Mouse (Mus musculus): Measurements from ENCODE around the gene Alyref.

Alyref gene

DNA sequence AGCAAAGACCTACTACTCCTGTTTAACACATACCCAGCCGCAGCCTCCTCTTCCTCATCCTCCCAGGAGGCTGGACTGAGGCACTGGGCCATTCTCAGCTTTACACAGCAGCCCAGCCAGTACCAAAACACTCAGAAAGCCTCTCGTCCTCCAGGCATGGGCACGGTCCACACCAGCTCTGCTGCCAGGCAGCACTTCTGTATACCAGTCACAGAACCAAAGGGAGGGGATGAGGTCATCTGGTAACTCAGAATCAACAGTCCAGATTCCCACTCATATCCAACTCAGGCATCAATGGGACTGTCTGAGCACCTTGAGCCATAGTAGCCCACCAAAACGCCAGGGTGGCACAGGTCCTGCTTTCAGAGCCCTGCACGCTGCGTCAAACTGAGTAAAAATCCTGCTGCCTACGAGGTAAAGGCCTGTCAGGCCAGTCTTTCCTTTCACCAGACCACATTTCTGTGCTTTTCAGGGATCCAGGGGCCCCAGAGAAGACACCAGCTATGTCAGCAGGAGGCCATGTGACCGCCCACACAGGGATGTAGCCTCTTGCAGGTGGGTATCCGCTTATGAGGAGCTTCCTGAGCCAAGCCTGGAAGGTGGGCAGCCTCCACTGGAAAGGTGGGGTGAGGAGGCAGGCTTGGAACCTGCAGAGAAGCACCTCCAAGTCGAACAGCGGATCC lies 28.8 kb upstream of the Alyref start:
- DNase-seq (ENCODE audit: low read depth): no peak

DNA sequence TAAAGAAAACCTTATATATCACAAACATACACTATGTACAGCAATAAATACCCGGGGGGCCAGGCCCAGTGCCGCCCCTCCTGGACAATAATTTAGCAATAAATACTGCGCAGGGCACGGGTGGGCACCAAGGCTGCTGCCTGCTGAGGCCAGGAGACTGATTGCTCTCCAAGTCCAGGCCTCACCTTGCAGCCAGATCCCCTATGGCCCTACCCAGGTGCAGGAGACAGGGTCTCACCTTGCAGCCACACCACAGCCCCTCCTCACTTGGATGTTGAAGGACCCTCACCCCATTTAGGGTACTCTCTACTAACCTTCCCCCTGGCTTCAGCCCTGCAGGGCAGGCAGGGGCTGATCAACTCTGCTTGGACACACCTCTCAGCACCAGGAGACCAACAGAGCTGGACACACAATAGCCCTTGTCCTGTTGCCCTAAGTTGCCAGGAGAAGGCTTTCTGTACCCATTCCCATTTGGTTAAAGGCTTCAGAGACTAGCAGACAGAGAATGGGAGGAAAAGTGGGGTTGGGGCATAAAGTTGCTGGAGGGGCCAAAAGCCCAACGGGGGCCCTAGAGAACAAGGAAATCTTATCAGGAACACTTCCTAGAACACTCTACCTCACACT lies 27.1 kb upstream of the Alyref start, which contains the start of gene Sirt7:
TSS of gene Sirt7 (minus strand) at position 89 of the 624 bp plus-strand sequence.
- DNase-seq (ENCODE audit: low read depth): no peak

DNA sequence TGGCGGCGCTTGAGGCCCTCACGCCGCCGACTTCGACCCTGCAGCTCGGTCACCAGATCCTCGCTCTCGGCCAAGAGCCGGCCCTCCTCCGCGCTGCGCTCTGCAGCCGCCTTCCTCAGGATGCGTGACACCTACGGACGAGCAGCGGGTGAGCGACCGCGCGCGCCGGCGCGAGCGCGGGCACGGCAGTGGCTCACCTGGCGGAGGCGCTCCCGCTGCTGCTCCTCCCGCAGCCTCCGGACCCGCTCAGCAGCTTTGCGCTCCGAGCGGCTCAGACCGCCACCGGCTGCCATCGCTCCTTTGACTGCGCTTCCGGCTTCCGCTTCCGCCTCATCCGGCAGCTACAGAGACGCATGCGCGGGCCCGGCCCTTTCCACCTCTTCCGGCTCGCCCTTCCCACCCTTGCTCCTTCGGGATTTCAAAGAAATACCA lies 26.5 kb upstream of the Alyref start:
- peak; percentile 90 for DNase-seq (ENCODE audit: low read depth)

DNA sequence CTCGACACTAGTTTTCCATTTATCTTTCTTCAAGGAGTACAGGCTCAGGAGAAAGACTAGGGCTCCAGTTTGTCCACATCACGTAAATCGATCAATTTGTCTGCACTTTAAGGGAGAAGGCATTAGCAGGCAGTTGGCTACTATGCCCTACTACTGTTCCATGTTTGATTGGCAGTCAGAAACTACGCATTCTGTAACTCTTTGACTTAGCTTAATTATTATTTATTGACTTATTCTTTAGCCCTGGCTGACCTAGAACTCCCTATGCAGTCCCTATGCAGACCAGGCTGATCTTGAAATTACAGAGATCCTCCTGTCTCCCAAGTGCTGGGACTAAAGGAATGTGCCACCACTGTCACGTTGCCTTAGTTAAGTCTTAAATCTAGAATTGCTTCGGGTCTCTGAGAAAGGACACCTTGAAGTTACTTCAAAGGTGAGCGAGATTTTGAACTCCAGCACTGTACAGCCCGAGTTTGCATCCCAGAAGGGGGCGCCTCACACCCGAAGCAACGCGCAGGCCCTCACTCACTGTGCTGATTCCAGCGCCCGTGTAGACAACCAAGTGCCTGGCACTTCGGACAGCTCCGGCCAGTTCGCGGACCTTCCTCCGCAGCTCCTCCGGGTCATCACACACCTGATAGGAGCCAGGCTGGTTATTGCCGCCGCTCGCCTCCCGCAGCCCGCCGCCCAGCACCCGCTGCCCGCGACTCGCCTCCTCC lies 26.0 kb upstream of the Alyref start:
- DNase-seq (ENCODE audit: low read depth): peak; percentile 85

DNA sequence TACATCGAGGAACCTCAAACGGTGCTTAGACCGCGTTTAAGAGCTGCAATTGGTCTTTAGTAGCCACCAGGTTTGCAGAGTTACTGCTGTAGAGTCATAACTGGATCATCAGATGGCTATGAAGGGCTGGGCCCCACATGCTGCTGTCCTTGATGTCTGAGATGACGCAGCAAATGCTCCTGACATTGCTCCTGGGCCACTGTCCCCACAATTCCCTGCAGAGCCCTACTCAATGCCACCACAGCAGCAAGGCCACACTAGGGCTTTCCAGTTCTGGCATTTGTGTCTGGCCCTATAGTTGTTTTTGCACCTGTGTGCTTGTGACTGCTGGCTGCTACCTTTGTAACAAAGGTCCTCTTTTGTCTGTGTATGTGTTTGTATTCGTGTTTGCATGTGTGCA lies 24.6 kb upstream of the Alyref start:
- no peak for DNase-seq (ENCODE audit: low read depth)

DNA sequence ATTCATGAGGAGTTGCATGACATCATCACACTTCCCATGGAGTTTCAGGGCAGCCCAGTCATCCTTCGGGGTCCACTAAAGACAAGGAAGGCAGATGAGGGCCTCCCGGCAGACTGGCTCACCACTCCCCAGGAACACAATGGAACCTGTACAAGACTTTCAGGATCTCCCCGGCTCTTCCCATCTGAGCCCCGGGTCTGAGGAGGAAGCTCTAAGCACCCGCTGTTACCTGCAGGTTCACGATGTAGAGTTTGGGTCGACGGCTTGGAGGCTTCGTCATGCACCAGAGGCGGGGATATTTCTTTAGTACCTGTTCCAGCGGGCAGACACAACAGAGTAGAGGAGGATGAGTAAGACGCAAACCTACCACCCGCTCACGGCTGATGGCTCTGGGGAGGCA lies 22.0 kb upstream of the Alyref start:
- DNase-seq (ENCODE audit: low read depth): no peak

DNA sequence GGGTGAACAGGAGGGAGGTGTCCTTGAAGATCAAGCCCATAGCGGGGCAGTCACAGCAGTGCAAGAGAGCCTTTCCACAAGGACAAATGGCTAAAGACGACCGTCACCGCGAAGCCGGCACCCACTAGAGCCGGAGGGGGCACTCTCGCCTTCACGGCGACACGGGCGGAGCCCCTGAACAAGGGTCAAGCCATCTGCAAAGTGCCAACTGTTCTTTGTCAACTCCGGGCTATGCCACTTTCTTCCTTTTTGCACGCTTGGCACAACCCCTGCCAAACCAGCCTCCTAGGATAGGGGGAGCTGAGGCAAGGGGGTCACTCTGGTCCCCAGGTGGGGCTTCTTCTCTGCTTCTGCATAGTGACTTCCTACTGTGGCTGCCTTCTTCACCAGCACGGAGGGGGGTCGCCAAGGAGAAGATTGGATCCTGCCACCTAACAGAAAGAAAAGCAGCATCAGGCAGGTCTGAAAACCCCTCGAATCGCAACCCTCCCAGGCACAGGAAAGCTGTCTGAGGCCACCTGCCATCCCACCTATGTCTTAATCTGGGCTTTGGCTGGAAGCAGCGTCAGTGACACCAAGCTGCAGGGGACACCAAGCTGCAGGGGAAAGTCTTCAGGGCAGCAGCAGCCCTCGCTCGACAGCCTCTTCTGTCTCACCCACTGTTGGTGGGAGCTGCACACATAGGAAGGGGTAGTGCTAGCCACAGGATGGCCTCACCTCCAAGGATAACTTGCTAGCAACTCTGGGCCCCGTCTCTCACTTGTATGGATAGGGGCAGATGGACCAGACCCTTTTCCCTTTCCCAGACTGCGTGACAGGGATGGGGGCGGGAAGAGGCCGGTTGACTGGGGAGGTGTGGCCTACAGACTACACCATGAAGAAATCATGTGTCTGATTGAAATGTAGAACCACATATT lies 20.7 kb upstream of the Alyref start:
- no peak for DNase-seq (ENCODE audit: low read depth)

DNA sequence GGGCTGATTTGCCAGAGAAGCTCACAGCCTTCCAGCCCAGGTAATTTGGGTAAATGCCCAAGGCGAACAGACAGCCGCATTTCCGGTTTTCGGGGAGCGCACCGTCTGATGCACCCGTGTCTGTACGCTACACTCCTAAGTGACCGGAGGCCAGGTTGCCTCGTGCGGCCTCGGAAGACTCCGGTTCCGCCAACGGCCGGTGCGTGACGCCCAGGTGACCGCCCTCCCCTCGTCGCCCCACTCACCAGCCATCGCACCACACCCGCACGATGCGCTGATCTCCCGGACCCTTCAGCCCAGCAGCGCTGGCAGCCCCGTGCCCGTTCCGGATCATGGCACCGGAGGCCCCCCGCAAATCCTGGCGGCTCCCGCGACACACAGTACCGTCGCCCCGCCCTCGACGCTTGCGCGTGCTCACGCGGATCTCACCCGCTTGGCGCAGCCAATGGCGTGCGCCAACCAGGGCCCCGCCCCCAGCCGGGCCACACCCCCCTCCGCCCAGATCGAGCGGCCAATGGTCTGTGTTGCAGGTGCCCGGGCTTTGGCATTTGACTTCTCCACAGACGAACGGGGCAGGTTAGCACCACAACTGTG lies 19.5 kb upstream of the Alyref start, which contains the start of gene Pcyt2:
TSS of gene Pcyt2 (minus strand) at position 418 of the 594 bp plus-strand sequence.
- DNase-seq (ENCODE audit: low read depth): peak; percentile 78

DNA sequence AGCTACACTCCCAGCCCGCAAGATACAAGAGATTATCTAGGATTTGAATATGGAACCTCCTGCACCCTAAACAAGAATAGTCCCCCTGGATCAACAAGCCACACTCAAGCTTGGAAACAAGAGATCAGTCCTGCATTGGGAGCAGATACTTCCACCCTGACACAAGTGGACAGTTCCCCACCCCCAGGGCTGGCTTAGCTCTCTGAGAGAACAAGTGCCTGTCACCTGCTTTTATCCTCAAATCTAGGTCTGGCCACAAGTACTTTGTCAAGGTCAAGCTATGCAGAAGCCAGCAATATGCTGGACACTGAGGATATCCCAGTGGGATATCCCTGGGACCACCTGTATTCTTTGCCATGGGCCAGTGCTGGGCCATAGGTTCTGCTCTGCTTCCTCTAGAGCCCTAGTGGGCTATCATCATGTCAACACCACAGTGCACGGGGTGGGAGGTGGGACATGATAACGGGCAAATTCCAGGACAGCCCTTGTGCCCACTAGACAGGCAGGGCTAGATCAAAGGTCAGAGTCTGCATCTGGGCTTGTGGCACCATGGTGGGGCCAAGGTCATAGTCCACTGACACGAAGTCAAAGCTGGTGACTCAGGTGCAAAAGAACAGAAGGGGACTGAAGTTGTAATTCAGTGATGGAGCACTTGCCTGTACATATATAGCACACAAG lies 18.6 kb upstream of the Alyref start:
- no peak for DNase-seq (ENCODE audit: low read depth)

DNA sequence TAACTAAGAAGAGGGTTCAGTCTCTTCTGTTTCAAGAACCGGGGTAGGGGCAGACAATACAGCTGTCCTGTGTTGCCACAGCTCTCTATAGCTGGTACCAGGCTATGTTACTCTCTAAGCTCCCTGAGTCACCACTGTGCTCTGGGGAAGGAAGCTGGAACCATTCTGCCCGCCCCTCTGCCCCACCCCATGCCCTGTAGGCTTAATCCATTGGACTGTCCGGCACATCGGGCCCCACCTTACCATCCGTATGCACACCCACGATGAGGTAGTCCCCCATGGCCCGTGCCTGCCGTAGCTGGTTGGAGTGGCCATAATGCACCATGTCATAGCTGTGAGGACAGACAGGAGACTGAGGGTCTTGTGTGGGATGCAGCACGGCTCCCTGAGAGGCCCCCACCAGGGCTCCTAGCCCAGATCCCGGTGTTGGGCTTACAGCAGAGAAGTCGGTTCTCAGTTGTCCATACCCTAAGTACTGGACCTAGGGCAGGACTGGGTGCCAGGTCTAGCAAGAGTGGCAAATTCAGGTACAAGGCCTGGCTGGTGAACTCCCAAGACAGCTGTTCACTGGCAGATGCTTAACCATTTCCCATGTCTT lies 17.5 kb upstream of the Alyref start:
- no peak for DNase-seq (ENCODE audit: low read depth)

DNA sequence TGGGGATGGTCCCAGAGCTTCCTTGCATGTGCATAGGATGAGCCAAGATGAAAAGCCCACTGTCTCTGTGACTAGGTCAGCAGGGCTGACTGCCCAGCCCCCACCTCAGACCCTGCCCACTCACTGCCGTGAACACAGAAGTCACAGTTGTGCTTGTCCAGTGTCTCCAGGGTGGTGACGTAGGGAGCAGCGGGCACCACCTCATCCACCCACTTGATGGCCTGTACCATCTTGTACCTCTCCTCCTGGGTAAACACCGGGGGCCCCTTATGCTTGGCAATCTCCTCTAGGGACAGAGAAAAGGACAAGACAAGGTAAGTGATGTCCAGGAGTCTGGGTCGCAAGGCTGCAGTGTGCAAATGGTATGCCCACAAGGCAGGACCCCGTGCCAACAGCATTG lies 17.0 kb upstream of the Alyref start:
- DNase-seq (ENCODE audit: low read depth): no peak

DNA sequence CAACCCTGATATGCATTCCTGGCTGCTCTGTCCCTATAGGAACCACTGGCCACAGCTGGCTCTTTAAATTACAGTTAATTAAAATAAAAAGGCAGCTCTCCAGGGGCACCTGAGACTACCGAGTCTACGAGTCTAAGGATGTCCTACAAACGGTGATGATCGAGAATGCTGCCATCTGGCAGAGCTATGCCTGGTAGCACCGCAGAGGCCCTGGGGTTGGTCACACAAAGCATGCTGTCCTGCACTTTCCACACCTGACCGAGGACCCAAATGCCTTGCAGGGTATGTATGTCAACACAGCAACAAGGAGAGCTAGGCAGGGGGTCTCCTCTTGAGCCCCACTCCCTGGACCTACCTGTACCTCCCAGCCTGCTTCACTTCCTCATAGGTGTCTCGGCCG lies 15.8 kb upstream of the Alyref start:
- no peak for DNase-seq (ENCODE audit: low read depth)

DNA sequence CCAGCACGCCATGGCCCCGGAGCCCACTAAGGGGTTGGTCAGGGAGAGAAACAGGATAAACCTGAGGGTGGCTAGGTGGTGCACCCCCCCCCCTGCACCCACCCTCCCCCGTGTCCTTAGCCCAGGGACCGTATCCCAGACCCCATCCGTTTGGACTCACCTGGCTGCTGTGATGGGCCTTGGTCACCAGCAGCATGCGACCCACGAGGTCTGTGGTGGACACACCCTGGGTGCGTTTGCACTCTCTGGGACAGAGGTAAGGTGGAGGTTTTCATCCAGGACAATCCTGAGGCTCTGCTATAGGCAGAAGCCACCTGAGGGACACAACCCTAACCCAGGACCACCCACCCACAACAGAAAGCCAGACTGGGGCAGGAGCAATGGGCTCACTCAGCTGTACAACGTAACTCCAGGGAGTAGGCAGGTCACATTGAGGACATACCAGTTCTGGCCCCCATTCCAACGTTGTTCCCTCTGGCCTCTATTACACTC lies 15.4 kb upstream of the Alyref start:
- no peak for DNase-seq (ENCODE audit: low read depth)

DNA sequence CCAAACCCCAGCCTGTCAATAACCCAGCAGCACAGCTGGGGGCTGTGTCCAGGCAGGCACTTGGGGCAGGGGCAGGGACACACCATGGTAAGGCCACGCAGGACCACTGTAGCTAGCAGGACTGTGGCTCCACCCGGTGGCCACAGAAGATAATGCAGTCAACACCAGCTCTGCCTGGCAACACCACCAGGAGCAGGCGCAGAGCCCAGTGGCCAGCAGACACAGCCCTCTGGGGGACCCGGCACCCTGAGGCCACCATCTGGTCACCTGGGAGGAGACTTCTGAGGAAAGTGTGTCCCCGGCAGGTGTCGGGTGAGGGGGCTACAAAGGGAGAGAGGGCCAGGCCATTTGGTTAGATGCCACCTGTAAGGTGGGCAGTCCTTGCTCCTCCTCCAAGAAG lies 14.6 kb upstream of the Alyref start:
- DNase-seq (ENCODE audit: low read depth): peak; percentile 85

DNA sequence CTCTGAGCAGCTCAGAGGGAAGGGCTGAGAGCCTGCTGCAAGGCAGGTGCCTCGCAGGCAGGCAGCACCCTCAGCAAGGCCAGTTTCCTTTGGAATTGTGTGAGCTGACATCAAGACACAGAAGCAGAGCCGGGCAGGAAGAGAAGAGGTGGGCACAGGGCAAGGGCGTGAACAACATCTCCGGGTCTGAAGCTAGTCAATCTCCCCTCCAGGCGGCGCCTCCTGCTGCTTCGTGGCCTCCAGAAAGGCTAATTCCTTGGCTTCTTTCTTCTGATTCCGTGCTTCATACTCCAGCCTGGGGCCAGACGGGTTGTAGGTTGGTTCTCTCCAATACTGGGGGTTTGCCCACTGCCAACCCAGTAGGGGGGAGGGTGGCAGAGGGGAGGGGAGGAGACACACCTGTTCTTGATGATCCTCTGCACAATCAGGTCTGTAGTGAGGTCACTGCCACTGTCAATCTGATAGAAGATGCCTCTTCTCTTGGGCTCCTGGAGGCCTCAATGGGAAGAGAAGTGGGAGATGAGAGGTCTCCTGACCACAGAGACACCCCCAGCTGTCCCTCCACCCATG lies 12.4 kb upstream of the Alyref start:
- DNase-seq (ENCODE audit: low read depth): no peak

DNA sequence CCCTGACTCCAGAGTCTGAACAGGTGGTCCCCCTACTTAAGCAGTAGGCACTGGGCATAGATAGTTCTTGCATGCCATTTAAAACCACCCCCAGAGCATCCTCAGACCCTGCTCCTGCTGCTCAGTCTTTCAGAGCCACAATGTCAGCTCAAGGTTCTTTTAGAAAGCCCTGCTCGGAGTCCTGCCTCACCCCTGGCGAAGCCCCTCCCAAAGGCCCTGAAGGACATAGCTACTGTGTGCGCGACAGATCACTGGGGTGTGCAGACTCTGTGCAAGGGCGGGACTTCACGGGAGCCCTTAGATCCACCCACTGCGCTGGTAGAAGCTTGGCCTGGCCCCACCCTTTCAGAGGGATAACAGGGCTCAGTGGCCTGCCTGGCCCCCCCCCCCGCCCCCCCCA lies 11.1 kb upstream of the Alyref start:
- DNase-seq (ENCODE audit: low read depth): no peak

DNA sequence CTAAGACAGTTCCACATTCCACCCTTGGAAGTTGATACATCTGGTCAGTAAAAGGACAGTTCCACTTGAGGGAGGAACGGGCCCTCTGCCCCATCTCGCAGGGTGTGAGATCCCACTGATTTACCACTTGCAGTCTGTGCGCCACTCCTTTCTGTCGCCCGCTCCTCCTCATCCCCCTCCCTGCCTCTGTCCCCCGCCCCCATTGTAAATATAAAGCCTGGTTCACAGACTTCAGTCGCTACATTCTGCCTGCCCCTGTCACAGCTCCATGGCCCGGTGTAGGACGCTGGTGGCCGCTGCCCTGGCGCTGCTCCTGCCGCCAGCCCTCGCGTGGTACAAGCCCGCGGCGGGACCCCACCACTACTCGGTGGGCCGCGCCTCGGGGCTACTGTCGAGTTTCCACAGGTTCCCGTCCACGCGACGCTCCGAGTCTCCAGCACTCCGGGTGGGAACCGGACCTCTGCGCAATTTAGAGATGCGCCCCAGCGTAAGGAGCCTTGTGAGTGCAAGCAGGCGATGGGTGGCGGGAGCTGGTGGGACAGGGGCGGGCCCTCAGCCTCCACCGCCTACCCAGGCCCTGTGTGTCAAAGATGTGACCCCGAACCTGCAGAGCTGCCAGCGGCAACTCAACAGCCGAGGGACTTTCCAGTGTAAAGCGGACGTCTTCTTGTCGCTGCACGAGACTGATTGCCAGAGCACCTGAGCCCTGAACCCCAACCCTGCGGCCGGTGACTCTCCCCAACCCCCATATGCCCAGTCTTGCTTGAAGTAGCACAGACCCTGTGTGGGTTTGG lies 10.3 kb upstream of the Alyref start, which contains the start of gene Npb:
TSS of gene Npb (plus strand) at position 237 of the 794 bp plus-strand sequence.
- DNase-seq (ENCODE audit: low read depth): no peak

DNA sequence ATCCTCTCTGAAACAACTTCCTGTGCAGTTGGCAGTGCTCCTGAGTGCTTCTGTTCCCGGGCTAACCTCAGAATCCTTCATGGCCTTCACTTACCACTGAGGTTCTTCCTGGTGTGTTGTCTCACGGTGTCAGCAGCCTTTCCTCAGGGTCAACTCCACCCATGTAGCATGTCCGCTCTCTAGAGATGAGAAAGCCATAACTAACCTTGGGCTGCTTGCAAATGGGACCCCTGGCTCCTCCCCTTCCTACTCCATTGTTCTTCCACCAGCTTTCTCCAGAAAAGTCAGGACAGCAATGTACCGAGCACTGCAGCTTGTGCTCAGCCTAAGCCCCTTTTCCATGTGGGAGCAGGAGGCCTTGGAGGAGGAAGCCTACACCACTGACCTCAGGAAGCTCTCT lies 8.6 kb upstream of the Alyref start:
- no peak for DNase-seq (ENCODE audit: low read depth)

DNA sequence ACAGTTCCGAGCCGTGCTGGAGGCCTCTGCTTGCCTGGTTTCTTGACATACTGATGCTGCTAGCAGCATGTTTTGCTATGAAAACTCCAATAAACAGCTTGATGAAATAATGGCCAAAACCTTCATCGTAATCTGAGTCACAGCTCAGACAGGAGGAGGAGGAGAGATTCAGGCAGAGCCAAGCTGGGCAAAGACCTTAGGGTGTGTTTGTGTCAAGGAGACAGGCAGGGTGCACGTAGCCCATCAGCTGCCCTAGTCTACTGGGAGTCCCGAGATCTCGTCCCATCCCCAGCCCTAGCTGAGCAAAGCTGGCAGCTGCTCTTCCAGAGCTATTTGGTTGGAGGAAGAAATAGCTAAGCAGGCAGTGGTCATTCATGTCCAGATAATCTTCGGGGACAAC lies 7.5 kb upstream of the Alyref start:
- DNase-seq (ENCODE audit: low read depth): no peak
